Mouse (Mus musculus) testis, adult 2 months (tissue): ENCODE measurements around the gene Lce1k.
"Not testable (repeated sequence)": the region's sequence is repeated elsewhere in the genome, so short reads cannot be mapped to it uniquely, and the experiment has no call there.

Source experiments
- CTCF ChIP-seq: fragments of 200-500 bp; IDR thresholded peaks from 2 replicates; pipeline ENCODE4 v1.5.1; 2012; ENCODE audit warnings: low read depth, mild to moderate bottlenecking, inconsistent platforms, low read length, moderate library complexity; ENCODE audit not compliant: control insufficient read depth, insufficient read depth, insufficient replicate concordance
- POLR2A ChIP-seq: fragments of 200-500 bp; IDR thresholded peaks from 2 replicates; pipeline ENCODE4 v1.6.1; 2012; ENCODE audit warnings: low read depth, mild to moderate bottlenecking, inconsistent platforms, low read length, moderate library complexity; ENCODE audit not compliant: control insufficient read depth

GRCm38 (mm10) chr3:92816036-92816435 is 8.3 kb upstream of the Lce1k start:
- not testable (repeated sequence) for TF ChIP-seq CTCF, POLR2A
